Mouse (Mus musculus): ENCODE measurements around the gene 1700013G24Rik.

1700013G24Rik gene

GRCm38 (mm10) chr4:137456581-137456980, 3.5 kb downstream of the 1700013G24Rik start:
- DNase-seq (ENCODE audit: low read depth, low spot score): no peak

GRCm38 (mm10) chr4:137457292-137457691, 4.2 kb downstream of the 1700013G24Rik start:
- no peak for DNase-seq (ENCODE audit: low read depth, low spot score)

GRCm38 (mm10) chr4:137458310-137458709, 5.2 kb downstream of the 1700013G24Rik start:
- no peak for DNase-seq (ENCODE audit: low read depth, low spot score)

- DNase-seq (ENCODE audit: low read depth, low spot score): no peak
Observed at GRCm38 (mm10) chr4:137458861-137459260, 5.8 kb downstream of the 1700013G24Rik start.

GRCm38 (mm10) chr4:137460676-137461075, 7.6 kb downstream of the 1700013G24Rik start:
- no peak for DNase-seq (ENCODE audit: low read depth, low spot score)

GRCm38 (mm10) chr4:137461217-137461616, 8.1 kb downstream of the 1700013G24Rik start:
- no peak for DNase-seq (ENCODE audit: low read depth, low spot score)

GRCm38 (mm10) chr4:137461981-137462690, 9.1 kb downstream of the 1700013G24Rik start:
- DNase-seq (ENCODE audit: low read depth, low spot score): no peak

GRCm38 (mm10) chr4:137465125-137465787, 12.2 kb downstream of the 1700013G24Rik start:
- DNase-seq (ENCODE audit: low read depth, low spot score): no peak

GRCm38 (mm10) chr4:137466991-137467390, 13.9 kb downstream of the 1700013G24Rik start:
- no peak for DNase-seq (ENCODE audit: low read depth, low spot score)

- no peak for DNase-seq (ENCODE audit: low read depth, low spot score)
Observed at GRCm38 (mm10) chr4:137467525-137467924, 14.4 kb downstream of the 1700013G24Rik start.

- DNase-seq (ENCODE audit: low read depth, low spot score): peak; percentile 94
Observed at GRCm38 (mm10) chr4:137468260-137469080, 15.4 kb downstream of the 1700013G24Rik start, which contains the start of gene Hspg2. Hspg2 (plus strand) TSS chr4:137468769.

- DNase-seq (ENCODE audit: low read depth, low spot score): peak; percentile 78
Observed at GRCm38 (mm10) chr4:137469081-137469844, 16.2 kb downstream of the 1700013G24Rik start.

- DNase-seq (ENCODE audit: low read depth, low spot score): peak; percentile 75
Observed at GRCm38 (mm10) chr4:137469845-137470692, 17.0 kb downstream of the 1700013G24Rik start.

- DNase-seq (ENCODE audit: low read depth, low spot score): no peak
Observed at GRCm38 (mm10) chr4:137470701-137471317, 17.7 kb downstream of the 1700013G24Rik start.

- DNase-seq (ENCODE audit: low read depth, low spot score): no peak
Observed at GRCm38 (mm10) chr4:137471326-137471725, 18.2 kb downstream of the 1700013G24Rik start.

- no peak for DNase-seq (ENCODE audit: low read depth, low spot score)
Observed at GRCm38 (mm10) chr4:137473240-137473639, 20.2 kb downstream of the 1700013G24Rik start.

GRCm38 (mm10) chr4:137473701-137474388, 20.8 kb downstream of the 1700013G24Rik start:
- peak; percentile 86 for DNase-seq (ENCODE audit: low read depth, low spot score)

GRCm38 (mm10) chr4:137474694-137475093, 21.6 kb downstream of the 1700013G24Rik start:
- DNase-seq (ENCODE audit: low read depth, low spot score): no peak

Measured in 3T3-L1 (cell line).